Mouse (Mus musculus) cerebellum, adult 11-12 months (tissue): ENCODE data around the gene Adam30.
A peak's percentile ranks its signal among the peaks of the same experiment; 100 is the strongest.

ENCODE experiments used
- DNase-seq: peaks from one replicate; pipeline ENCODE4 v3.0.0; 2022

The Adam30 gene

DNA sequence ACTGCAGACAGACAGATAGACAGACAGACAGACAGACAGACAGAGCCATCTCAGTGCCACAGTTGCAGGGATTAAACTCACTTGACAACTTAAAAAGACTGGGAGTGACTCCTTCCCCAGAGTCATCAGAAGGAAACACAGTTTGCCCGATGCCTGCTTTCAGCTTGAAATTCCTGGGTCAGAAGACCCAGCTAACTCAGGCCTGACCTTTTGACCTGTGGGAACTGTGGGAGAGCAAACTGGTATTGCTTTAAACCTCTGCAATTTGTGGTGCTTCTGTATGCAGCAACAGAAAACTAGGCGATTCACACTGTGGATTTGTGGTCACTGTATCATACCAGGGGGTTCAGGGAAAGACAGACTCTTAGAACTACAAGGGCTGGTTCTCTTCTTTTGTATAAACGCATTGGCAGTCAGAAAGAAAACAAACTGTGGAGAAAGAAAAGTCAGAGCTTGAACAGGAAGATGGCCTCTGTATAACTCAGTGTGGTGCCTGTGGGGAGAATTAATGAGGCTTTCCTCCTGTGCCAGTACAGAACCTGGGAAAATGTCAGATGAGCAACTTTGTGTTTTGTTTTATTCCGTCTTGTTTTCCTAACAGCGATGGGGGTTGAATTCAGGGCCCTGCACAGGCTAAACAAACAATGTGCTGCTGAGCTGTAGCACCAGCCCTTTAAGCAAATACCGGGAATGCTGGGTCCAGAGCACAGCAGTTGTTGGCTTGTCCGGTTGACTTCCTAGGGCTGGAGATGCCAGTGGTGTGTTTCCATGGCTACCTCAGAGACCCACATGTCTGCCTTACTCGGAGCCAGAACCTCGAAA, 37.5 kb downstream of the Adam30 start:
- DNase-seq: peak; percentile 5

DNA sequence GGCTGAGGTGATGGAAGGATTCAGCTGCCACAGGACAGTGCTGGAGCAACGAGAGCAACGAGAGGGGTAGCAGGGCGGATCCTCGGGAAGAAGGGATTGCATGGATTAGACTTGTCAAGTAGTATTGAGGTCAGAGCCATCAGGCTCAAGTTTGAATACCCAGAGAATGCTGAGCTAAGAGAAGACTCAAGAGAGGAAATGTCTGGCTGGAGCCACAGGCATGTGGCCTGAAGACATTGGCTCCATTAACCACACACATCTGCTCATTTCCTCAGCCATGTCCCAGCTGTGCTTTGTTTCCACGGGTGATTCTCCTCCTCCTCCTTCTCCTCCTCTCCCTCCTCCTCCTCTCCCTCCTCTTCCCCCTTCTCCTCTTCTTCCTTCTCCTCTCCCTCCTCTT, 39.3 kb downstream of the Adam30 start:
- DNase-seq: no peak

DNA sequence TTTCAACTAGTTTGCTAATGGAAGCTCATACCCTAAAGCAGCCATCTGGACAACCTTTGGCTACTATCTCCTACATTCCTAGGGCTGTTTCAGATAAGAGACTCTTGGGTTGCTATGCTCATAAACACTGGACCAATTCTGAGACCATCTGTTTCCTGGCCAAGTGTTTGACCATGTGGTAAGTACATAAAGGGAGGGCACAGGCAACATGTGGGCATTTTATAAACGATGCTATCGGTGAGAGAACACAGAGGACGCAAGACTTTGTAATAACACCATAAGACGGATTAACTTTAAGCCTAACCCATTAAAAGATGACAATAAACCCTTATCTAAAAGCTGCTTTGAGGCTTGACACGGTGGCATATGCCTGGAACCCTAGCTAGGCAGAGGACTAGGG, 42.9 kb downstream of the Adam30 start:
- no peak for DNase-seq

DNA sequence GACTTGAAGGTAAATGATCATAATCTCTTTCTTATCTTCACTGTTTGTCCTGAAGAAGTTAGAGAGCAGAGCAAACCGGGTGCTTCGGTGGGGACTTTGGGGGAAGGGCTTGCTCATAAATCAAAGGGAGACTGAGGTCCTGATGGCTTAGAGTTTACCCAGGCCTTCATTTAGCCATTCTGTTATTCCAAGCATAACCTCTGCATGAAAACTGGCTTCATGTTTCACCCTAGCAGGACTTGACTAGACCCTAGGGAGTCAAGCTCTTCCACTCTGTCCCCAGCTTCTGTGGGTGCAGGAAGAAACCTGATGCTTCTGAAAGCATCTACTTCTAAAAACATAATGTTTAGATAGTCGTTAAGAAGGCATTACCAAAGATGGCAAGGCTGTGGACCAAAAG, 46.5 kb downstream of the Adam30 start:
- no peak for DNase-seq

DNA sequence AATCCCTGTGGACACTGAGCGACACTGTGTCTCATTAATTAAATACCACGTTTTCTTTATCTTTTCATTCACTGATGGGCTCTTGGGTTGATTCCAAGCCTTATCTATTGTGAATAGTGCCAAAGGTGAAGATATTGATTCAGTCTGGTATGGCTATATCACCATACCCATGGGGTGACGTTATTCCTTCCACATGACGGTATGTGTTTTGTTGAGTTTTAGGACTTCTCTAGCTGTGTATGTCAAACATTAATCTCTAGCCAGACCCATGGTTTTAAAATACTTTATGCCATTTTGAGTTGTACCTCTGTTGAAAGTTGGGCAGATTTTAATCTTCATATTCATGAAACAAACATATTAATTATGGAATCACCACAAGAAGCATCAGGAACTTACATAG, 48.7 kb downstream of the Adam30 start:
- no peak for DNase-seq

DNA sequence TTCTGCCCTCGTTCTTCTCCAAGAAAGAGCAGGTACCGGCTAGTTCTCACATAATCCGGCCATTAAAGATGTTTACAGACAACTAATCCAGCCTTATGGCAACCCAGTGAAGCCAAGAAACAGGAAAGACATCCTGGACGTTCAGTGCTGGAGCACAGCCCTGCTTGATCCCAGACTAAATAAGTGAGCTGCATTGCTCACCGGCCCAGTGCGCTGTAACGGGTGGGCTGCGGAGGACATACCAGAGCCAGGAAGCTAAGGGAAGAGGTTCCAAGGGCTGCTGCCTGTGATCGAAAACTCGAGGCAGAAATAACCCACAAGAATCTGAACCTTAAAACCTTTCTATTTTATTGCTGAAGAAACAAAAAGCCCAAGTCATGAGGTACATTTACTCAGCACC, 50.4 kb downstream of the Adam30 start:
- DNase-seq: no peak

DNA sequence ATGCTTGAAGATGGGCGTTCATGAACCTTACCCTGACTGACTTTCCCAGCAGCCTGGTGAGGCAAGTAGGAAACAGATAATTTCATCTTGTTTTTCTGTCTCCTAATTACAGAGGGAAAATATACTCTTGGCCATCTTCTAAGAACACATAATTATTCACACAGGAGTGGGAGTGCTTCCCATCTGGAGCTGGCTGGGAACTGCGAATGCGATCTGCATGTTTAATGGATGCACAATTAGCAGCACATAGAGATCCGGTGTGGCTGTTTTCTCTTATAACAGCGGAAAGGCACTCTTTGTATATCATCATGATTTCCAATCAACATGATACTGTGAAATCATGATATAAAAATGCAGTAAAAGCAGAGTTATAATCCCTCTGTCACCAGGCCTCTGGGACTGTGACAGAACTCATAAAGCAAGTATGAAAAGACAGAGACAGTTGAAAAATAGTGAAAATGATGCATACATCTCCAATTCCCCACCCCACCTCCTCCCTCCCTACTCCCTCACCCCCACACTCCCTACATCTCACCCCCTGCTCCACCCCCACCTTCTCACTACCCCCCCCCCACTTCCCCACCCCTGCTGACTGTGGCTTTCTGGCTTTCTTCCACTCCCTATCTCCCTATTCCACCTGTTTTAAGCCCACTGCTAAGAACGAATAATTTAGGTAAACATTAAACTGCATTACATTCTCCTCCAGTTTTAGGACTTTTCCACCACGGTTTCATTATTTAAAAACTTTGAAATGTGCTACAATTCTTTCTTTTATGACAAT, 51.1 kb downstream of the Adam30 start:
- DNase-seq: no peak
